9 mouse cellular contexts compared by ENCODE assay signal in genomic region chr4:132345843-132346212, GRCm38 (mm10). TPM values are rescaled to one million over a fixed set of nuclear protein-coding genes. Genes with fewer than 3 reads are reported as not detected.
DNase-seq lines count a peak whose midpoint lies in the region; ATAC-seq and TF ChIP-seq lines count a peak whose summit lies in the region.
"Had no signal": no experiment of that assay in that cellular context is flagged by ENCODE, and none has a peak within 500 bp of the region (broad histone marks: within the 10 kb centered on the region; RNA-seq: fewer than 3 reads in every experiment).

No protein-coding gene starts in this region.

- TF ChIP-seq POLR2A in thymus, adult 2 months (IDR thresholded peaks at IDR 0.05; ENCODE audit: control insufficient read depth, extremely low read depth, insufficient read depth, low read length, poor library complexity): no peak

- peak overlapping the region; percentile 99; the same call in 1 of the 2 replicates for H3K4me2 ChIP-seq in heart, embryonic 12.5 days
- no peak overlapping the region; the same call in 1 of the 2 replicates for H3K4me2 ChIP-seq in hindbrain, embryonic 12.5 days (replicated peaks)
- H3K4me2 ChIP-seq in midbrain, embryonic 11.5 days: no peak overlapping the region

- intact Hi-C loops in left cerebral cortex, postnatal 10 days (cut with DNase I): loop anchor here (5.0 kb wide), 2 partner anchors 49 to 74 kb away; partner anchors contain the start of gene Taf12

- TF ChIP-seq CTCF in G1E (IDR thresholded peaks at IDR 0.05; ENCODE audit: low read depth, low read length): no peak
- TF ChIP-seq CTCF in thymus, adult 2 months (IDR thresholded peaks at IDR 0.05; ENCODE audit: borderline replicate concordance, control insufficient read depth, extremely low read depth, insufficient read depth, low read length, poor library complexity): no peak

- peak overlapping the region; percentile 82; the same call in 1 of the 2 replicates for H3K4me3 ChIP-seq in heart, embryonic 12.5 days
- H3K4me3 ChIP-seq in G1E (ENCODE audit: low read depth, low read length): peak overlapping the region; percentile 89; the same call in 1 of the 2 replicates
- peak overlapping the region; percentile 82; the same call in 1 of the 2 replicates for H3K4me3 ChIP-seq in hindbrain, embryonic 12.5 days
- H3K4me3 ChIP-seq in midbrain, embryonic 11.5 days (ENCODE audit: low read depth, low read length): no peak overlapping the region
- no peak overlapping the region for H3K4me3 ChIP-seq in thymus, adult 2 months (ENCODE audit: control insufficient read depth, insufficient read depth, low read length)

- peaks cover 9% of the 10 kb centered on the region for H3K36me3 ChIP-seq in heart, embryonic 12.5 days
- peaks cover 43% of the 10 kb centered on the region for H3K36me3 ChIP-seq in G1E (replicated peaks)
- H3K36me3 ChIP-seq in hindbrain, embryonic 12.5 days: peaks cover 3% of the 10 kb centered on the region; the same call in 1 of the 2 replicates
- H3K36me3 ChIP-seq in midbrain, embryonic 11.5 days (ENCODE audit: control insufficient read depth, insufficient read depth, low read length): 0 out of 2 replicates have a peak, but pooled peaks cover under 1% of the 10 kb centered on the region
- H3K36me3 ChIP-seq in thymus, adult 2 months (ENCODE audit: control insufficient read depth, insufficient read depth, low read length): 0 out of 2 replicates have a peak, but pooled peaks cover 2% of the 10 kb centered on the region

- no peak; the same call in 1 of the 2 replicates for ATAC-seq in heart, embryonic 12.5 days (ENCODE audit: insufficient number of reproducible peaks, low FRiP score)
- no peak for ATAC-seq in G1E (ENCODE audit: extremely low read depth, insufficient number of reproducible peaks, low FRiP score, poor library complexity, severe bottlenecking)
- ATAC-seq in hindbrain, embryonic 12.5 days (ENCODE audit: low FRiP score): peak; percentile 49; the same call in 1 of the 2 replicates
- peak; percentile 13; the same call in 1 of the 2 replicates for ATAC-seq in midbrain, embryonic 11.5 days (ENCODE audit: low FRiP score)

- 48% methylated on average over 5 of the region's 5 CpGs for WGBS in heart, embryonic 12.5 days
- WGBS in hindbrain, embryonic 12.5 days: 50% methylated on average over 5 of the region's 5 CpGs
- 46% methylated on average over 5 of the region's 5 CpGs for WGBS in midbrain, embryonic 11.5 days
- WGBS in thymus, adult 2 months: 43% methylated on average over 5 of the region's 5 CpGs

- H3K4me1 ChIP-seq in heart, embryonic 12.5 days (replicated peaks): peaks cover 24% of the 10 kb centered on the region
- H3K4me1 ChIP-seq in G1E (ENCODE audit: insufficient read depth, low read depth, low read length): peaks cover 70% of the 10 kb centered on the region
- peaks cover 23% of the 10 kb centered on the region for H3K4me1 ChIP-seq in hindbrain, embryonic 12.5 days
- H3K4me1 ChIP-seq in midbrain, embryonic 11.5 days (ENCODE audit: control insufficient read depth, insufficient read depth, low read length): peaks cover 18% of the 10 kb centered on the region
- H3K4me1 ChIP-seq in thymus, adult 2 months (replicated peaks; ENCODE audit: control insufficient read depth, insufficient read depth, low read length): peaks cover 19% of the 10 kb centered on the region

- H3K27me3 ChIP-seq in heart, embryonic 12.5 days (replicated peaks): no peaks in the 10 kb centered on the region
- H3K27me3 ChIP-seq in G1E (ENCODE audit: insufficient read depth, low read length): no peaks in the 10 kb centered on the region
- no peaks in the 10 kb centered on the region for H3K27me3 ChIP-seq in hindbrain, embryonic 12.5 days
- H3K27me3 ChIP-seq in midbrain, embryonic 11.5 days (ENCODE audit: control insufficient read depth, insufficient read depth, low read length): no peaks in the 10 kb centered on the region
- no peaks in the 10 kb centered on the region for H3K27me3 ChIP-seq in thymus, adult 2 months (ENCODE audit: control insufficient read depth, insufficient read depth, low read length)

- H3K9ac ChIP-seq in heart, embryonic 12.5 days: no peak overlapping the region
- H3K9ac ChIP-seq in hindbrain, embryonic 12.5 days: no peak overlapping the region
- H3K9ac ChIP-seq in midbrain, embryonic 11.5 days (ENCODE audit: low read length): no peak overlapping the region

- H3K27ac ChIP-seq in heart, embryonic 12.5 days (ENCODE audit: poor library complexity, severe bottlenecking): no peak overlapping the region
- no peak overlapping the region for H3K27ac ChIP-seq in hindbrain, embryonic 12.5 days
- no peak overlapping the region for H3K27ac ChIP-seq in midbrain, embryonic 11.5 days (ENCODE audit: low read depth, low read length)
- H3K27ac ChIP-seq in thymus, adult 2 months (ENCODE audit: control insufficient read depth, insufficient read depth, low read length): no peak overlapping the region

- no peak for DNase-seq in heart, postnatal 4 days
- DNase-seq in G1E (ENCODE audit: low spot score): no peak
- DNase-seq in midbrain, embryonic 11.5 days (ENCODE audit: low spot score, missing footprints): no peak
- no peak for DNase-seq in ovary, postnatal 36 days (ENCODE audit: low spot score)
- no peak for DNase-seq in thymus, adult 2 months
- DNase-seq in left cerebral cortex, postnatal 10 days (ENCODE audit: extremely low spot score in 1 of 2, low spot score in 2 of 2): no peak

- no peaks in the 10 kb centered on the region for H3K9me3 ChIP-seq in heart, embryonic 12.5 days (replicated peaks)
- H3K9me3 ChIP-seq in G1E (replicated peaks): no peaks in the 10 kb centered on the region
- no peaks in the 10 kb centered on the region for H3K9me3 ChIP-seq in hindbrain, embryonic 12.5 days (replicated peaks)
- H3K9me3 ChIP-seq in midbrain, embryonic 11.5 days (ENCODE audit: control insufficient read depth, low read length): no peaks in the 10 kb centered on the region

RNA-seq across cellular contexts. Expression of gene Rcc1, which starts 7.6 kb away (rescaled TPM):
- 39.2 and 47.1 TPM in 2 replicates for polyA plus RNA-seq in heart, embryonic 12.5 days (2016; fragmentation: Nextera tagmentation; extraction: Ambion mirVana)
- total RNA-seq in heart, postnatal 4 days (2021): 10 to 100 TPM; 25.1 to 25.3 TPM
- total RNA-seq in G1E (2014; fragmentation: Nextera tagmentation) (24.2 and 26.8 TPM in 2 replicates), G1E (2017) (38.6 and 39.2 TPM in 2 replicates)
- polyA plus RNA-seq in G1E (2012): 70.0 and 86.0 TPM in 2 replicates
- polyA plus RNA-seq in hindbrain, embryonic 12.5 days (2016; fragmentation: Nextera tagmentation; extraction: Ambion mirVana): 65.8 and 67.5 TPM in 2 replicates
- 62.1 and 70.3 TPM in 2 replicates for polyA plus RNA-seq in midbrain, embryonic 11.5 days (2014; fragmentation: Nextera tagmentation; extraction: Ambion mirVana)
- 31.9 and 40.8 TPM in 2 replicates for polyA plus RNA-seq in thymus, adult 2 months (2012; rRNA removed)
- total RNA-seq in left cerebral cortex, postnatal 10 days (2021): 10 to 100 TPM; 14.7 to 14.9 TPM

RNA-seq across cellular contexts. Expression of gene Trnau1ap, which starts 16.5 kb away (rescaled TPM):
- polyA plus RNA-seq in heart, embryonic 12.5 days (2016; fragmentation: Nextera tagmentation; extraction: Ambion mirVana): 64.8 and 68.5 TPM in 2 replicates
- 10 to 100 TPM; 33.5 to 39.1 TPM for total RNA-seq in heart, postnatal 4 days (2021)
- total RNA-seq in G1E (2014; fragmentation: Nextera tagmentation): 21.6 and 22.8 TPM in 2 replicates
- 40.2 and 49.0 TPM in 2 replicates for total RNA-seq in G1E (2017)
- polyA plus RNA-seq in G1E (2012): 29.1 and 37.6 TPM in 2 replicates
- 80.1 and 80.6 TPM in 2 replicates for polyA plus RNA-seq in hindbrain, embryonic 12.5 days (2016; fragmentation: Nextera tagmentation; extraction: Ambion mirVana)
- polyA plus RNA-seq in midbrain, embryonic 11.5 days (2014; fragmentation: Nextera tagmentation; extraction: Ambion mirVana): 78.0 and 83.3 TPM in 2 replicates
- polyA plus RNA-seq in thymus, adult 2 months (2012; rRNA removed): 18.9 and 23.1 TPM in 2 replicates
- total RNA-seq in left cerebral cortex, postnatal 10 days (2021): 10 to 100 TPM; 24.6 TPM

RNA-seq across cellular contexts. Expression of gene Rab42, which starts 42.6 kb away (rescaled TPM):
- 1.1 TPM in 2 replicates for polyA plus RNA-seq in heart, embryonic 12.5 days (2016; fragmentation: Nextera tagmentation; extraction: Ambion mirVana)
- 1 to 10 TPM; 1.2 to 1.5 TPM for total RNA-seq in heart, postnatal 4 days (2021)
- total RNA-seq in G1E (2014; fragmentation: Nextera tagmentation): 1.4 TPM in 1 of 2 replicates, not detected in the other
- 0.52 TPM in 1 of 2 replicates, not detected in the other for total RNA-seq in G1E (2017)
- polyA plus RNA-seq in G1E (2012): 0.95 and 1.0 TPM in 2 replicates
- polyA plus RNA-seq in hindbrain, embryonic 12.5 days (2016; fragmentation: Nextera tagmentation; extraction: Ambion mirVana): 0.96 and 1.5 TPM in 2 replicates
- 0.42 and 0.59 TPM in 2 replicates for polyA plus RNA-seq in midbrain, embryonic 11.5 days (2014; fragmentation: Nextera tagmentation; extraction: Ambion mirVana)
- polyA plus RNA-seq in thymus, adult 2 months (2012; rRNA removed): 6.2 and 6.8 TPM in 2 replicates
- total RNA-seq in left cerebral cortex, postnatal 10 days (2021): 1 to 10 TPM in 1 of 2 experiments, under 1 TPM in 1; 0.79 to 1.3 TPM
- total RNA-seq: liver, adult 2 months had no signal
- polyA plus RNA-seq: liver, adult 2 months had no signal

Comparison
In these comparisons a context has a peak if more than half of its experiments do, and no peak if none do; other contexts are left out.
1. ATAC-seq: peak in hindbrain, embryonic 12.5 days (single experiment) and midbrain, embryonic 11.5 days (single experiment); none in heart, embryonic 12.5 days (single experiment) and G1E (single experiment).
2. H3K4me3 ChIP-seq: peak in heart, embryonic 12.5 days (single experiment), G1E (single experiment) and hindbrain, embryonic 12.5 days (single experiment); none in midbrain, embryonic 11.5 days (single experiment) and thymus, adult 2 months (single experiment).